Mouse (Mus musculus): Measurements from ENCODE around the gene Zfp710. TPM values are rescaled to one million over a fixed set of nuclear protein-coding genes. Genes with fewer than 3 reads are reported as not detected.
"Not testable (repeated sequence)": the region's sequence is repeated elsewhere in the genome, so short reads cannot be mapped to it uniquely, and the experiment has no call there.

Gene Zfp710
- polyA plus RNA-seq, 1 experiment from 2014 or later: 31.3 TPM

DNA sequence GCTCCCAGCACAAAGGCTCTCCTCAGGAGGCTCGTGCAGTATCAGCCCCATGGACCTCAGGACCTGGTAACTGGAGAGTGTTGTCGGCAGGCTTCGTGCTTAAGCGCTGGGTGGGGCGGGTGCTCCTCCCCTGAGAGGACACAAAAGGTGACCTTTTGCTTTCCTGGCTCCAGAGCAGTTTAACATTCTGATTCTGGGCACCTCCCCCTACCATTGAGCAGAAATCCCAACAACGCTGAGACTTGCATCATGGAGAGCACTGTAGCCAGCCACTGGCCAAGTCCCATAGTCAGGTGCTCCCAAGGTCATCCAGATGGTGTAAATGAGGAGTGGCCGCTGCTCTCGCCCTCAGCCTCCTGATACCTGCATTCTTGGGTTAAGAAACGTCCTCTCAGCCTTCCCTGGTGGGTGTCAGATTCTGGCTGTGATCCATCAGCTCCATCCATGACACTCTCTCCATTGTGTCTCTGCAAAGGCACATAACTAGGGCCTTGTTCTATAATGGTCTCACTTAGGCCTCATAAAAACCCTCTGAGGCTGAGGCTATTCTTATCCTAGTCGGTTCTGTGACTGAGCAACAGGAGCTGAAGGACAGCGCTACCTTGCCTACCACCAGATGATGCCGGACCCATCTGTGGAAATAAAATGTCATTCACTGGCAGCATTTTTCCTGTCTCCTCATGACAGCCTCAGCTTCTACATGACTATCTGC is 105.9 kb downstream of the Zfp710 start:
- ATAC-seq (ENCODE audit: low FRiP score): no peak

DNA sequence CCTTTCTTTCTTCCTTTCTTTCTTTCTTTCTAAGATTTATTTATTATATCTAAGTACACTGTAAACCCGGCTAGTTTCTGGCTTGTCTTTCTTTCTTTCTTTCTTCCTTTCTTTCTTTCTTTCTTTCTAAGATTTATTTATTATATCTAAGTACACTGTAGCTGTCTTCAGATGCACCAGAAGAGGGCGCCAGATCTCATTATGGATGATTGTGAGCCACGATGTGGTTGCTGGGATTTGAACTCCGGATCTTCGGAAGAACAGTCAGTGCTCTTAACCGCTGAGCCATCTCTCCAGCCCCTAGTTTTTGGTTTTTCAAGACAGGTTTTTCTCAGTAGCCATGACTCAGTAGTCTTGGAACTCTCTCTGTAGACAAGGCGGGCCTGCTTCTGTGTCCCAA is 106.7 kb downstream of the Zfp710 start:
- ATAC-seq (ENCODE audit: low FRiP score); H3K9me3 ChIP-seq (ENCODE audit: control insufficient read depth, low read length): not testable (repeated sequence)

More for the DNA sequence above, 105.9 kb downstream of the Zfp710 start:
- 48% methylated on average over 12 of the region's 12 CpGs for WGBS
- no peaks in the 10 kb centered on the region for H3K9me3 ChIP-seq (ENCODE audit: control insufficient read depth, low read length)
- DNase-seq (ENCODE audit: low spot score, missing footprints): no peak
- no peak overlapping the region for H3K4me3 ChIP-seq (ENCODE audit: low read depth, low read length)
- H3K9ac ChIP-seq (ENCODE audit: low read length): no peak overlapping the region
- H3K36me3 ChIP-seq (ENCODE audit: control insufficient read depth, insufficient read depth, low read length): no peaks in the 10 kb centered on the region
- H3K4me1 ChIP-seq (ENCODE audit: control insufficient read depth, insufficient read depth, low read length): no peaks in the 10 kb centered on the region
- no peak overlapping the region for H3K4me2 ChIP-seq
- H3K27me3 ChIP-seq (ENCODE audit: control insufficient read depth, insufficient read depth, low read length): no peaks in the 10 kb centered on the region
- no peak overlapping the region for H3K27ac ChIP-seq (ENCODE audit: low read depth, low read length)

DNA sequence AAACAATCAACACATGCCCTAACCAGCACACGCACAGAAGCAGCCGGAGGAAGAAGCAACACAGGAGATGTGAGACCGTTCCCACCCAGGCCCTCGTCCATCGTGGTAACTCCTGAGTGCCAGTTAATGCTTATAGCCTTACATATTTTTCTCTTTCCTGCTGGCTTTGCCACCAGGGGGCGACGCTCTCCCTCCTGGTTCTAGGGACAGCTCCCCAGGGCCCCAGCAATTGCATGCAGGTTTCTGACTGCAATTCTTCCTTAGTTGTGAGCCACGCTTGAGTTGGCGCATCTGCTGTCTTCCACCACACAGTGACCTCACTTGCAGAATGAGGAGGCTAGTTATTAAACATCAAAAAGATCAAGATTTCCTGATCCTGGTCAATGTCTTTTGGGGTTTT is 107.9 kb downstream of the Zfp710 start:
- DNase-seq (ENCODE audit: low spot score, missing footprints) (peak; percentile 91), ATAC-seq (ENCODE audit: low FRiP score) (no peak)
- H3K4me2 ChIP-seq: no peak overlapping the region
- H3K4me1 ChIP-seq (ENCODE audit: control insufficient read depth, insufficient read depth, low read length): no peaks in the 10 kb centered on the region
- no peaks in the 10 kb centered on the region for H3K27me3 ChIP-seq (ENCODE audit: control insufficient read depth, insufficient read depth, low read length)
- H3K27ac ChIP-seq (ENCODE audit: low read depth, low read length): no peak overlapping the region
- no peak overlapping the region for H3K9ac ChIP-seq (ENCODE audit: low read length)
- H3K9me3 ChIP-seq (ENCODE audit: control insufficient read depth, low read length): no peaks in the 10 kb centered on the region; the same call in 1 of the 2 replicates
- H3K4me3 ChIP-seq (ENCODE audit: low read depth, low read length): no peak overlapping the region
- no peaks in the 10 kb centered on the region for H3K36me3 ChIP-seq (ENCODE audit: control insufficient read depth, insufficient read depth, low read length)
- WGBS: 58% methylated on average over 9 of the region's 9 CpGs

More for the DNA sequence above, 106.7 kb downstream of the Zfp710 start:
- not testable (repeated sequence) for H3K9ac ChIP-seq (ENCODE audit: low read length); DNase-seq (ENCODE audit: low spot score, missing footprints); H3K4me3 ChIP-seq (ENCODE audit: low read depth, low read length); H3K27me3 ChIP-seq (ENCODE audit: control insufficient read depth, insufficient read depth, low read length); H3K27ac ChIP-seq (ENCODE audit: low read depth, low read length); H3K4me1 ChIP-seq (ENCODE audit: control insufficient read depth, insufficient read depth, low read length); H3K4me2 ChIP-seq; H3K36me3 ChIP-seq (ENCODE audit: control insufficient read depth, insufficient read depth, low read length)
- WGBS: 75% methylated on average over 7 of the region's 7 CpGs

DNA sequence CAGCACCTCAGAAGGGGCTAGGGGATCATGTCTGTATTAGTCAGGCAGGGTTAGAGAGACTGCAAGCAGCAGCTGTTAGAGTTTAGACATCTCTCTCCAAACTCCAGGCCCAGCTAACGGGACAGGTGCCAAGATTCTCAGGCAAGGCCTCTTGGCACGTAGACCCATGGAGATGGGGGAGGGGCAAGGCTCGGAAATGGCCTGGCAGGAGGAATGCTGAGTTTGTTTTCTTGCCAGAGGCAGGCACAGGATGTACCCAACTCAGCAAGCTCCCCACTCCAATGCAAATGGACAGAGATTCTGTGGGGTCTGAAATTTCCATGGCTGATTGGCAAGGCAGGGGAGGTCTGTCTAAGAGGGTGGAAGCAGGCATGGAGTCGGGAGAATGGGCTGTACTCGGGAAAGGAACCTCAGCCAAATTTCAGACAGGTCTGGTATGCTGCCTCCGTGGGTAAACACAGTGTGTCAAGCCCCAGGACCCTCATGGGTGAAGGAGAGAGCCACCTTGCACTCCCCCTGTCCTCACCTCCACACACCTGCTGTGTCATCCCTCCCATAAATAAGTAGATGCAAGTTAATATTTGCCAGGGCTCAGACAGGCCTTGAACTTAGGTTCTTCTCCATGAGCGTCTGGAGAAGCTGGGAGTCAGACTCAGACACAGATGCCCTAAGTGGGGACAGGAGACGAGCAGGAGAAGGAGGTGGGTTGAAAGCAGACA is 110.0 kb downstream of the Zfp710 start:
- Histone ChIP-seq H3K9me3 (ENCODE audit: control insufficient read depth, low read length) (no peaks in the 10 kb centered on the region; the same call in 1 of the 2 replicates), H3K4me3 (ENCODE audit: low read depth, low read length) (no peak overlapping the region), H3K9ac (ENCODE audit: low read length) (no peak overlapping the region), H3K36me3 (ENCODE audit: control insufficient read depth, insufficient read depth, low read length) (no peaks in the 10 kb centered on the region), H3K27ac (ENCODE audit: low read depth, low read length) (no peak overlapping the region), H3K4me2 (no peak overlapping the region), H3K4me1 (ENCODE audit: control insufficient read depth, insufficient read depth, low read length) (no peaks in the 10 kb centered on the region), H3K27me3 (ENCODE audit: control insufficient read depth, insufficient read depth, low read length) (no peaks in the 10 kb centered on the region)
- 58% methylated on average over 8 of the region's 8 CpGs for WGBS
- DNase-seq (ENCODE audit: low spot score, missing footprints) (no peak), ATAC-seq (ENCODE audit: low FRiP score) (no peak)

DNA sequence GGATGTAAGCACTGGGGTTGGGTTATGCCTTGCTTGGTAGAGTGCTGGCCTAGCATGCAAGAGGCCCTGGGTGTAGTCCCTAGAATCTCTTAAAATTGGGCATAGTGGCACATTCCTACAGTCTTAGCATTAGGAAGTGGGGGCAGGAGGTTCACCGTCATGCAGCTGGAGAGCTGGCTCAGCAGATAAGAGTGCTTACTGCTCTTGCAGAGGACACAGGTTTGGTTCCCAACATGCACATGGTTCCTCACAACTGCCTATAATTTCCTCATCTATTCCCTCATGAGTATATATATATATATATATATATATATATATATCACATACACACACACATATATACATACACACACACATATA is 110.5 kb downstream of the Zfp710 start:
- ATAC-seq (ENCODE audit: low FRiP score): no peak
- Histone ChIP-seq H3K36me3 (ENCODE audit: control insufficient read depth, insufficient read depth, low read length) (no peaks in the 10 kb centered on the region), H3K4me2 (no peak overlapping the region), H3K9ac (ENCODE audit: low read length) (no peak overlapping the region), H3K4me1 (ENCODE audit: control insufficient read depth, insufficient read depth, low read length) (no peaks in the 10 kb centered on the region), H3K9me3 (ENCODE audit: control insufficient read depth, low read length) (no peaks in the 10 kb centered on the region; the same call in 1 of the 2 replicates), H3K27ac (ENCODE audit: low read depth, low read length) (no peak overlapping the region), H3K4me3 (ENCODE audit: low read depth, low read length) (no peak overlapping the region), H3K27me3 (ENCODE audit: control insufficient read depth, insufficient read depth, low read length) (no peaks in the 10 kb centered on the region)
- no peak for DNase-seq (ENCODE audit: low spot score, missing footprints)
- 90% methylated on average over 1 of the region's 1 CpGs for WGBS

DNA sequence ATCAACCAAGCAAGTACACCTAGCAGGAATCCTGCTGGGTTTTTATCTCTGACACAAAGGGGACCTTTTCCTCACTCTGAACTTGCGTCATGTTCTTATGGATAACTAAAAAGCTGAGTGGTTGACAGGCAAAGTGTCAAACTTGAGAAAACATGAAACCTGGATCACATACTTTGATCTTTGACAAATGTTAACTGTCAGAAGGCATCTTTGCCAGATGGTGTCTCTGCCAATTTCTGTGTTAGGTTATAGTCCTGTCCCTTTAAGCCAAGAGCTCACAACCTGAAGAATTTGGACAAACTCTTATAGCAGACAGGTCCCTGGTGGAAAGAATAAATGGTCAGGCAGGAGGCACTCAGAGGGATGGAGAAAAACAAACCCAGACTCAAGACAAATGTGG is 113.8 kb downstream of the Zfp710 start:
- Histone ChIP-seq H3K27me3 (ENCODE audit: control insufficient read depth, insufficient read depth, low read length) (no peaks in the 10 kb centered on the region), H3K9me3 (ENCODE audit: control insufficient read depth, low read length) (no peaks in the 10 kb centered on the region; the same call in 1 of the 2 replicates), H3K4me1 (ENCODE audit: control insufficient read depth, insufficient read depth, low read length) (peaks cover 2% of the 10 kb centered on the region; the same call in 1 of the 2 replicates), H3K4me3 (ENCODE audit: low read depth, low read length) (no peak overlapping the region), H3K9ac (ENCODE audit: low read length) (no peak overlapping the region), H3K36me3 (ENCODE audit: control insufficient read depth, insufficient read depth, low read length) (no peaks in the 10 kb centered on the region), H3K4me2 (no peak overlapping the region), H3K27ac (ENCODE audit: low read depth, low read length) (no peak overlapping the region)
- DNase-seq (ENCODE audit: low spot score, missing footprints): no peak
- WGBS: 81% methylated on average over 1 of the region's 1 CpGs
- no peak for ATAC-seq (ENCODE audit: low FRiP score)

DNA sequence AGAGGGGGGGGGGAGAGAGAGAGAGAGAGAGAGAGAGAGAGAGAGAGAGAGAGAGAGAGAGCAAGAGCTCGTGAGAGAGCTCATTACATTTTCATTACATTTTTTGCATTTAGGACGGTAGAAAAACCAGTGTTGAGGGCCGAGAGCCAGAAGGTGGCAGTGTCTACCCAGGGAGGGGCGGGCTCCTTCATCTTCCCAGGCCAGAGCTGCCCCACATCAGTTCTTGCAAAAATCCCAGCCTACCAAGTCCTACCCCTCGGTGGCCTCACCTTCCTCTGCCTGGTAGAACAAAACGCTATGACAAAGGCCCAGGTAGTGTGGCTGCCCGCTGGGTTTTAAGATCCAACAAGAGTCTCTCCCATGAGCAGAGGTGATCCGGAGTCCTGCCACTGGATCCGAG is 116.2 kb downstream of the Zfp710 start:
- 14% methylated on average over 9 of the region's 9 CpGs for WGBS

More for the DNA sequence above, 116.2 kb downstream of the Zfp710 start:
- Histone ChIP-seq H3K27me3 (ENCODE audit: control insufficient read depth, insufficient read depth, low read length) (no peaks in the 10 kb centered on the region), H3K4me2 (no peak overlapping the region), H3K36me3 (ENCODE audit: control insufficient read depth, insufficient read depth, low read length) (no peaks in the 10 kb centered on the region), H3K27ac (ENCODE audit: low read depth, low read length) (no peak overlapping the region), H3K4me3 (ENCODE audit: low read depth, low read length) (no peak overlapping the region), H3K9me3 (ENCODE audit: control insufficient read depth, low read length) (no peaks in the 10 kb centered on the region; the same call in 1 of the 2 replicates), H3K9ac (ENCODE audit: low read length) (no peak overlapping the region), H3K4me1 (ENCODE audit: control insufficient read depth, insufficient read depth, low read length) (peaks cover 2% of the 10 kb centered on the region; the same call in 1 of the 2 replicates)
- ATAC-seq (ENCODE audit: low FRiP score): peak; percentile 76
- peak; percentile 97 for DNase-seq (ENCODE audit: low spot score, missing footprints)

Other genes starting within 250 kb of the Zfp710 start
- gene Mesp1, start 231.0 kb upstream of the Zfp710 start, polyA plus RNA-seq (2014; fragmentation: Nextera tagmentation; extraction: Ambion mirVana): not detected in 2 replicates
- gene Mesp2, start 214.1 kb upstream of the Zfp710 start, polyA plus RNA-seq (2014; fragmentation: Nextera tagmentation; extraction: Ambion mirVana): 0.40 TPM in 2 replicates
- gene Anpep, start 163.8 kb upstream of the Zfp710 start, polyA plus RNA-seq (2014; fragmentation: Nextera tagmentation; extraction: Ambion mirVana): 3.4 and 5.6 TPM in 2 replicates
- 60.4 and 63.4 TPM in 2 replicates for gene Ap3s2, start 104.2 kb upstream of the Zfp710 start, polyA plus RNA-seq (2014; fragmentation: Nextera tagmentation; extraction: Ambion mirVana)
- 27.8 and 28.3 TPM in 2 replicates for gene Arpin, start 89.5 kb upstream of the Zfp710 start, polyA plus RNA-seq (2014; fragmentation: Nextera tagmentation; extraction: Ambion mirVana)
- 349 and 357 TPM in 2 replicates for gene Idh2, start 90.6 kb downstream of the Zfp710 start, polyA plus RNA-seq (2014; fragmentation: Nextera tagmentation; extraction: Ambion mirVana)
- gene Sema4b, start 162.0 kb downstream of the Zfp710 start, polyA plus RNA-seq (2014; fragmentation: Nextera tagmentation; extraction: Ambion mirVana): 9.6 and 10.5 TPM in 2 replicates
- gene Cib1, start 208.0 kb downstream of the Zfp710 start, polyA plus RNA-seq (2014; fragmentation: Nextera tagmentation; extraction: Ambion mirVana): 49.8 and 55.0 TPM in 2 replicates
- 3.8 and 4.5 TPM in 2 replicates for gene Gdpgp1, start 208.1 kb downstream of the Zfp710 start, polyA plus RNA-seq (2014; fragmentation: Nextera tagmentation; extraction: Ambion mirVana)
- 0.53 and 0.91 TPM in 2 replicates for gene Ttll13, start 221.6 kb downstream of the Zfp710 start, polyA plus RNA-seq (2014; fragmentation: Nextera tagmentation; extraction: Ambion mirVana)
- gene Ngrn, start 236.4 kb downstream of the Zfp710 start, polyA plus RNA-seq (2014; fragmentation: Nextera tagmentation; extraction: Ambion mirVana): 53.1 and 53.2 TPM in 2 replicates
- 12.6 and 14.3 TPM in 2 replicates for gene Vps33b, start 244.8 kb downstream of the Zfp710 start, polyA plus RNA-seq (2014; fragmentation: Nextera tagmentation; extraction: Ambion mirVana)